Mouse (Mus musculus) olfactory bulb, adult 2 months (tissue): ENCODE results near the gene Igbp1.

Source experiments
- CTCF ChIP-seq: fragments of 200-500 bp; IDR thresholded peaks from 2 replicates; pipeline ENCODE4 v1.5.1; 2012; ENCODE audit warnings: low read depth, mild to moderate bottlenecking, low read length, moderate library complexity; ENCODE audit not compliant: insufficient read depth
- POLR2A ChIP-seq: fragments of 200-500 bp; IDR thresholded peaks from 2 replicates; pipeline ENCODE4 v1.6.1; 2012; ENCODE audit warnings: mild to moderate bottlenecking, low read depth, low read length, moderate library complexity; ENCODE audit not compliant: insufficient read depth

DNA sequence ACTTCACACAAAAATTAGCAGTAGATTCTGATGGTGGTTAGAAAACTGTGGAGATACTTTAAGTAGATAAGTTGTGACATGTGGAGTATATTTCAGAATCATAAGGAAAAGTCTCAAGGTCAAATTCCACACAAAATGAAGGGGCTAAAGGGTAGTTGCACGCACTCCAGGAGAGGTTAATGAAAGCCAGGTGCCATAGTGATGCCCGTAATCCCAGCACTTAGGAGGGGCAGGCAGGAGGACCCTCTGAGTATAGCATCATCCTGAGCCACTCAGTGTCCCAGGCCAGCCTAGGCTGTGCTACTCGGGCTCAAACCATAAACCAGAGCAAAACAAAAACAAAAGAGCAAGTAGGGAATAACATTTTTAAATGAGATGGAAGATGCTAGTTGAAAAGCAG lies 15.8 kb downstream of the Igbp1 start:
- TF ChIP-seq POLR2A (no peak), CTCF (no peak)
